Mouse (Mus musculus): ENCODE measurements at regions not wholly inside any gene's neighbourhood (a gene's known extent, or its start where the extent isn't known, plus 50 kb on each side); places are given as distances from the start of the nearest gene placed in this dataset.
A peak's percentile ranks its signal among the peaks of the same experiment; 100 is the strongest.
"Not testable (repeated sequence)": the region's sequence is repeated elsewhere in the genome, so short reads cannot be mapped to it uniquely, and the experiment has no call there.

GRCm38 (mm10) chr8:20030131-20030530, 126.9 kb downstream of the Gm31371 start:
- not testable (repeated sequence) for H3K9ac ChIP-seq; H3K4me3 ChIP-seq; H3K27me3 ChIP-seq; H3K4me2 ChIP-seq; ATAC-seq (ENCODE audit: insufficient number of reproducible peaks, insufficient read depth, low FRiP score, low TSS enrichment, low read depth); H3K27ac ChIP-seq; H3K9me3 ChIP-seq; H3K36me3 ChIP-seq; H3K4me1 ChIP-seq
- 86% methylated on average over 2 of the region's 2 CpGs for WGBS

GRCm38 (mm10) chr8:20057626-20058025, 154.4 kb downstream of the Gm31371 start:
- not testable (repeated sequence) for ATAC-seq (ENCODE audit: insufficient number of reproducible peaks, insufficient read depth, low FRiP score, low TSS enrichment, low read depth); H3K4me3 ChIP-seq; H3K36me3 ChIP-seq; H3K9me3 ChIP-seq; H3K4me2 ChIP-seq; H3K27me3 ChIP-seq; H3K27ac ChIP-seq; H3K4me1 ChIP-seq; H3K9ac ChIP-seq
- WGBS, result 69% methylated on average over 2 of the region's 3 CpGs

- ATAC-seq (ENCODE audit: insufficient number of reproducible peaks, insufficient read depth, low FRiP score, low TSS enrichment, low read depth), result not testable (repeated sequence)
Measured at GRCm38 (mm10) chr8:20098121-20098520, 194.9 kb downstream of the Gm31371 start.

GRCm38 (mm10) chr8:20100241-20100640, 197.0 kb downstream of the Gm31371 start:
- no CpG with 5 or more reads among the region's 1 CpGs for WGBS
- not testable (repeated sequence) for ATAC-seq (ENCODE audit: insufficient number of reproducible peaks, insufficient read depth, low FRiP score, low TSS enrichment, low read depth); H3K27ac ChIP-seq; H3K4me1 ChIP-seq; H3K4me3 ChIP-seq; H3K27me3 ChIP-seq; H3K9ac ChIP-seq; H3K36me3 ChIP-seq; H3K9me3 ChIP-seq; H3K4me2 ChIP-seq

More at GRCm38 (mm10) chr8:20098121-20098520, 194.9 kb downstream of the Gm31371 start:
- H3K27me3 ChIP-seq, H3K36me3 ChIP-seq, H3K4me2 ChIP-seq, H3K9me3 ChIP-seq, H3K4me1 ChIP-seq, H3K4me3 ChIP-seq, H3K9ac ChIP-seq, H3K27ac ChIP-seq: not testable (repeated sequence)
- WGBS, result 83% methylated on average over 5 of the region's 5 CpGs

GRCm38 (mm10) chr8:20102374-20102773, 199.2 kb downstream of the Gm31371 start:
- 0 out of 2 replicates have a peak, but pooled peaks have one; percentile 56 for ATAC-seq (ENCODE audit: insufficient number of reproducible peaks, insufficient read depth, low FRiP score, low TSS enrichment, low read depth)
- H3K4me2 ChIP-seq, H3K27ac ChIP-seq, H3K4me3 ChIP-seq, H3K9ac ChIP-seq, H3K4me1 ChIP-seq, H3K27me3 ChIP-seq, H3K36me3 ChIP-seq, H3K9me3 ChIP-seq: not testable (repeated sequence)
- WGBS, result no CpG with 5 or more reads among the region's 2 CpGs

GRCm38 (mm10) chr8:20107154-20107553, 204.0 kb downstream of the Gm31371 start:
- not testable (repeated sequence) for H3K27me3 ChIP-seq; H3K4me1 ChIP-seq; ATAC-seq (ENCODE audit: insufficient number of reproducible peaks, insufficient read depth, low FRiP score, low TSS enrichment, low read depth); H3K4me3 ChIP-seq; H3K36me3 ChIP-seq; H3K4me2 ChIP-seq; H3K9me3 ChIP-seq; H3K27ac ChIP-seq; H3K9ac ChIP-seq
- WGBS, result 82% methylated on average over 1 of the region's 2 CpGs

GRCm38 (mm10) chr8:20116785-20117184, 213.6 kb downstream of the Gm31371 start:
- H3K4me1 ChIP-seq; ATAC-seq (ENCODE audit: insufficient number of reproducible peaks, insufficient read depth, low FRiP score, low TSS enrichment, low read depth); H3K36me3 ChIP-seq; H3K4me3 ChIP-seq; H3K4me2 ChIP-seq; H3K9ac ChIP-seq; H3K27me3 ChIP-seq; H3K9me3 ChIP-seq; H3K27ac ChIP-seq: not testable (repeated sequence)
- 72% methylated on average over 2 of the region's 2 CpGs for WGBS

- not testable (repeated sequence) for H3K4me2 ChIP-seq; H3K9ac ChIP-seq; H3K27me3 ChIP-seq; H3K9me3 ChIP-seq; ATAC-seq (ENCODE audit: insufficient number of reproducible peaks, insufficient read depth, low FRiP score, low TSS enrichment, low read depth); H3K27ac ChIP-seq; H3K4me3 ChIP-seq; H3K4me1 ChIP-seq; H3K36me3 ChIP-seq
- 79% methylated on average over 4 of the region's 4 CpGs for WGBS
Measured at GRCm38 (mm10) chr8:20119581-20119980, 216.4 kb downstream of the Gm31371 start.

- not testable (repeated sequence) for H3K4me3 ChIP-seq; H3K4me1 ChIP-seq; H3K27me3 ChIP-seq; H3K9ac ChIP-seq; H3K36me3 ChIP-seq; H3K9me3 ChIP-seq; H3K4me2 ChIP-seq; ATAC-seq (ENCODE audit: insufficient number of reproducible peaks, insufficient read depth, low FRiP score, low TSS enrichment, low read depth); H3K27ac ChIP-seq
- 90% methylated on average over 2 of the region's 2 CpGs for WGBS
Measured at GRCm38 (mm10) chr8:20120186-20120585, 217.0 kb downstream of the Gm31371 start.

GRCm38 (mm10) chr8:20121391-20121909, 218.3 kb downstream of the Gm31371 start:
- H3K4me2 ChIP-seq; H3K9me3 ChIP-seq; H3K4me1 ChIP-seq; H3K9ac ChIP-seq; ATAC-seq (ENCODE audit: insufficient number of reproducible peaks, insufficient read depth, low FRiP score, low TSS enrichment, low read depth); H3K4me3 ChIP-seq; H3K36me3 ChIP-seq; H3K27ac ChIP-seq; H3K27me3 ChIP-seq: not testable (repeated sequence)
- WGBS, result 93% methylated on average over 10 of the region's 11 CpGs

GRCm38 (mm10) chr8:20122067-20122925, 219.1 kb downstream of the Gm31371 start:
- WGBS, result 10% methylated on average over 71 of the region's 72 CpGs
- peak overlapping the region; percentile 55 for H3K4me3 ChIP-seq
- not testable (repeated sequence) for H3K9me3 ChIP-seq, H3K27me3 ChIP-seq, H3K4me1 ChIP-seq, H3K36me3 ChIP-seq
- H3K4me2 ChIP-seq, result peak overlapping the region; percentile 43
- peak; percentile 96 for ATAC-seq (ENCODE audit: insufficient number of reproducible peaks, insufficient read depth, low FRiP score, low TSS enrichment, low read depth)
- H3K27ac ChIP-seq, result peak overlapping the region; percentile 78
- H3K9ac ChIP-seq, result peak overlapping the region; percentile 83

GRCm38 (mm10) chr8:20123545-20123944, 220.4 kb downstream of the Gm31371 start:
- H3K36me3 ChIP-seq; ATAC-seq (ENCODE audit: insufficient number of reproducible peaks, insufficient read depth, low FRiP score, low TSS enrichment, low read depth); H3K9me3 ChIP-seq; H3K9ac ChIP-seq; H3K27me3 ChIP-seq; H3K4me3 ChIP-seq; H3K27ac ChIP-seq; H3K4me1 ChIP-seq: not testable (repeated sequence)
- WGBS, result 87% methylated on average over 5 of the region's 5 CpGs
- H3K4me2 ChIP-seq, result peak overlapping the region; percentile 38; the same call in 1 of the 2 replicates
